Mouse (Mus musculus) gastrocnemius, adult 18-20 months (tissue): ENCODE measurements around the gene Nhlrc3. TPM values are rescaled to one million over a fixed set of nuclear protein-coding genes. Genes with fewer than 3 reads are reported as not detected.

Source experiments
- DNase-seq: peaks from one replicate; pipeline ENCODE4 v3.0.0; 2021; ENCODE audit warnings: low spot score
- long read RNA-seq, 2 experiments: library from polyadenylated mRNA; stranded (forward); transcript quantifications; one replicate each; pipeline ENCODE4 v2.0.0; 2021
- total RNA-seq, 2 experiments: library from RNA; stranded (reverse); gene quantifications; 2 replicates each; pipeline ENCODE4 v1.2.3; 2021

Gene Nhlrc3
- total RNA-seq = 1 to 10 TPM; 2.8 to 3.0 TPM
- long read RNA-seq, experiment 1, full-length matches to known transcripts = 2 of 2 reads
- long read RNA-seq, experiment 1, partial matches to known transcripts = 0 of 2 reads
- long read RNA-seq, experiment 1, other reads (novel, unspliced or antisense) = 0 of 2 reads
- long read RNA-seq, experiment 2, full-length matches to known transcripts = 2 of 4 reads
- long read RNA-seq, experiment 2, partial matches to known transcripts = 1 of 4 reads
- long read RNA-seq, experiment 2, other reads (novel, unspliced or antisense) = 1 of 4 reads

- peak; percentile 96 for DNase-seq
Observed at GRCm38 (mm10) chr3:53463046-53463764, at the start of gene Nhlrc3, which contains the start of gene Proser1. Gene Nhlrc3, minus strand, starts transcription at chr3:53463332. Gene Proser1, plus strand, starts transcription at chr3:53463666.

GRCm38 (mm10) chr3:53502428-53502827 lies 39.3 kb upstream of the Nhlrc3 start:
- DNase-seq = no peak

- no peak for DNase-seq
Observed at GRCm38 (mm10) chr3:53498351-53498905, 35.3 kb upstream of the Nhlrc3 start.

GRCm38 (mm10) chr3:53488353-53488752 lies 25.2 kb upstream of the Nhlrc3 start, which contains the start of gene Stoml3:
Gene Stoml3, plus strand, starts transcription at chr3:53488653.
- DNase-seq = no peak

GRCm38 (mm10) chr3:53486996-53487576 lies 24.0 kb upstream of the Nhlrc3 start:
- DNase-seq = no peak

- DNase-seq = no peak
Observed at GRCm38 (mm10) chr3:53486561-53486960, 23.4 kb upstream of the Nhlrc3 start.

- DNase-seq = no peak
Observed at GRCm38 (mm10) chr3:53483414-53484059, 20.4 kb upstream of the Nhlrc3 start.

- DNase-seq = no peak
Observed at GRCm38 (mm10) chr3:53478419-53479046, 15.4 kb upstream of the Nhlrc3 start.

- DNase-seq = peak; percentile 50
Observed at GRCm38 (mm10) chr3:53477468-53477867, 14.3 kb upstream of the Nhlrc3 start.

- peak; percentile 22 for DNase-seq
Observed at GRCm38 (mm10) chr3:53475889-53476288, 12.8 kb upstream of the Nhlrc3 start.

GRCm38 (mm10) chr3:53474179-53474578 lies 11.0 kb upstream of the Nhlrc3 start:
- DNase-seq = no peak

GRCm38 (mm10) chr3:53472061-53472460 lies 8.9 kb upstream of the Nhlrc3 start:
- no peak for DNase-seq

- DNase-seq = no peak
Observed at GRCm38 (mm10) chr3:53469650-53470049, 6.5 kb upstream of the Nhlrc3 start.

- no peak for DNase-seq
Observed at GRCm38 (mm10) chr3:53467356-53467755, 4.2 kb upstream of the Nhlrc3 start.

GRCm38 (mm10) chr3:53466481-53466880 lies 3.3 kb upstream of the Nhlrc3 start:
- no peak for DNase-seq

GRCm38 (mm10) chr3:53465330-53465729 lies 2.2 kb upstream of the Nhlrc3 start:
- no peak for DNase-seq

- no peak for DNase-seq
Observed at GRCm38 (mm10) chr3:53464146-53464698, 1.1 kb upstream of the Nhlrc3 start.

- no peak for DNase-seq
Observed at GRCm38 (mm10) chr3:53463765-53464114, 608 bp upstream of the Nhlrc3 start.

GRCm38 (mm10) chr3:53462701-53463045 lies 459 bp downstream of the Nhlrc3 start:
- DNase-seq = no peak

GRCm38 (mm10) chr3:53460106-53460505 lies 3.0 kb downstream of the Nhlrc3 start:
- DNase-seq = no peak

GRCm38 (mm10) chr3:53457750-53458149 lies 5.4 kb downstream of the Nhlrc3 start:
- no peak for DNase-seq
